Mouse (Mus musculus) midbrain, embryonic 11.5 days (tissue): ENCODE data around the gene Elfn2. TPM values are rescaled to one million over a fixed set of nuclear protein-coding genes. Genes with fewer than 3 reads are reported as not detected.

Source experiments
- ATAC-seq: fragments of 200-750 bp; cut with Nextera tagmentation; 2 replicates; pipeline ENCODE4 v1.8.0; 2017; ENCODE audit warnings: moderate TSS enrichment, moderate library complexity; ENCODE audit not compliant: low FRiP score
- DNase-seq: peaks from one replicate; pipeline ENCODE4 v3.0.0; 2015; ENCODE audit warnings: low spot score; ENCODE audit errors: missing footprints
- H3K27ac ChIP-seq: fragments of 300-500 bp; sonication (generic); 2 replicates; pipeline ENCODE4 v1.5.1; 2014; ENCODE audit warnings: low read depth, low read length
- H3K27me3 ChIP-seq: fragments of 300-500 bp; sonication (generic); 2 replicates; pipeline ENCODE4 v1.6.1; 2014; ENCODE audit warnings: mild to moderate bottlenecking, low read length, moderate library complexity, mixed read lengths; ENCODE audit not compliant: control insufficient read depth, insufficient read depth
- H3K36me3 ChIP-seq: fragments of 300-500 bp; sonication (generic); 2 replicates; pipeline ENCODE4 v1.6.1; 2014; ENCODE audit warnings: mild to moderate bottlenecking, low read length, moderate library complexity, mixed read lengths; ENCODE audit not compliant: control insufficient read depth, insufficient read depth
- H3K4me1 ChIP-seq: fragments of 300-500 bp; sonication (generic); 2 replicates; pipeline ENCODE4 v1.6.1; 2014; ENCODE audit warnings: low read length; ENCODE audit not compliant: control insufficient read depth, insufficient read depth
- H3K4me2 ChIP-seq: fragments of 300-500 bp; sonication (generic); 2 replicates; pipeline ENCODE4 v1.6.1; 2014; ENCODE audit warnings: mild to moderate bottlenecking, moderate library complexity
- H3K4me3 ChIP-seq: fragments of 300-500 bp; sonication (generic); 2 replicates; pipeline ENCODE4 v1.5.1; 2014; ENCODE audit warnings: low read depth, low read length
- H3K9ac ChIP-seq: fragments of 300-500 bp; sonication (generic); 2 replicates; pipeline ENCODE4 v1.6.1; 2014; ENCODE audit warnings: low read length
- H3K9me3 ChIP-seq: fragments of 300-500 bp; sonication (generic); 2 replicates; pipeline ENCODE4 v1.6.1; 2016; ENCODE audit warnings: low read length; ENCODE audit not compliant: control insufficient read depth
- WGBS: fragments of 180-500 bp; shearing (Covaris S2); extraction: QIAGEN DNeasy Blood & Tissue Kit; methylation state at CpG from one replicate; pipeline ENCODE4 v1.1.7; 2014; 5-methylcytosine and 5-hydroxymethylcytosine counted together
- polyA plus RNA-seq: library from polyadenylated mRNA; unstranded; fragments of >200 nt; fragmentation: Nextera tagmentation; extraction: Ambion mirVana; gene quantifications from 2 replicates; pipeline ENCODE4 v1.2.1, GENCODE M21; 2014

Gene Elfn2
- polyA plus RNA-seq, 1 experiment from 2014 or later = 0.18 TPM

DNA sequence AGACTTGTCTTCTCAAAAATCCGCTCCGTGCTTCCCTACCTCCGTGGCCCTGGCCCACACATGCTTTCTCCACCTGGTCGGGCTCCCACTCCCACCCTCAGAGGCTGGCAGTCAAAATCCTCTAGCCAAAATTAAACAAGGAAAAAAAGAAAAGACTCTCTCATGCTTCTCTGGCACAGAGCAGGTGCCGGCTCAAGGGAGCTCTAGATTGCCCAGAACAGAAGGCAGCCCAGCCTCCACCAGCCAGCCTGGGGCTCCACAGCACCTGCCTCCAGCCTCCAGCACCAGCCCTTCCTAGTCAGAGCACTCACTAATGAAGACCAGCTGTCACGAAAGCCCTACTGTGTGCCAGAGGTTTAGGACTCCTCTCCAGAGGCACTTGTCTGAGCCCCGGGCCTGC lies 4.8 kb downstream of the Elfn2 start:
- no peak for ATAC-seq
- 88% methylated on average over 7 of the region's 7 CpGs for WGBS
- Histone ChIP-seq H3K4me2 (no peak overlapping the region), H3K9me3 (no peaks in the 10 kb centered on the region), H3K27ac (no peak overlapping the region), H3K4me1 (peaks cover 22% of the 10 kb centered on the region), H3K4me3 (no peak overlapping the region), H3K9ac (no peak overlapping the region), H3K36me3 (no peaks in the 10 kb centered on the region), H3K27me3 (peaks cover 58% of the 10 kb centered on the region)
- DNase-seq = no peak

DNA sequence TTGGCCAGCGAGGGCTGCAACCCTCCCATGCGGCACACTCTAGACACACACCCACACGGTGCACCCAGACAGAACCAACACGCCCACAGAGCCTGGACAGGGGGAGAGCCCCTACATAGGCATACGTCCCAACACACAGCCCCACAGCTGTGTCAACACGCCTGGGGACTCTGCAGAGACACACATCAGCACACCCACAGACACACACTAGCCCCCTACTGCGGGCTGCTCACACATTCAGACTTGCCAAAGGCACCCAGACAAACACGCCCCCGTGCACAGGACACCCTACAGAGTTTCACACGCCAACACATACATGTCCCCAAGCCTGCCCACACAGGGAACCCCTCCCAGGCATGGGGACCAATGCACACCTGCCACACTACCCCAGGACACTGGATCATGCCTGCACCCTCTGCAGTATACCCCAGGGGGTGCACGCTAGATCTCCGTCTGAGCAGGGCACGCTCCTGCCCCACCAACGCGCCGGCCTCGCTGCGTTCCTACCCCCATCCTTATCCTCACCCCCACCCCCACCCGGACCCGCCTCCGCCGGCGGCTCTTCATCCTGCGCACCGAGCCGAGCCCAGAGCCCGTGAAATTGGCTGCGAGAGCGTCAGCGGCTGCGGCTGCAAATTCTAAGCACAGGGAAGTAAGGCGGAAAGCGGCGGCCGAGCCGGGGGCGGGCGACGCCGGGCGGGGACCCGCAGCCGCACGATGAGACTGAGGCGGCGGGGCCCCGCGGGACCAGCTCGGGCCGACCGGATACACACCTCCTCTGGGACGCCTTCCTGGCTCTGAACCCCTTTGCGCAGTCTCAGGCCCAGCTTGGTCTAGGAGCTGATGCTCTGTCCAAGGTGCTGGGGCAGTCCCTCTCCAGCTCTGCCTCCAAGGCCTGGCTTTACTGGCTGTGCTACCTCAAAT lies 6.0 kb downstream of the Elfn2 start:
- Histone ChIP-seq H3K9me3 (no peaks in the 10 kb centered on the region), H3K36me3 (no peaks in the 10 kb centered on the region), H3K4me2 (peak overlapping the region; percentile 40), H3K9ac (no peak overlapping the region), H3K27me3 (peaks cover 46% of the 10 kb centered on the region), H3K4me1 (peaks cover 15% of the 10 kb centered on the region), H3K27ac (no peak overlapping the region), H3K4me3 (peak overlapping the region; percentile 20)
- peak; percentile 46 for ATAC-seq
- WGBS = 9% methylated on average over 53 of the region's 53 CpGs
- DNase-seq = peak; percentile 90

DNA sequence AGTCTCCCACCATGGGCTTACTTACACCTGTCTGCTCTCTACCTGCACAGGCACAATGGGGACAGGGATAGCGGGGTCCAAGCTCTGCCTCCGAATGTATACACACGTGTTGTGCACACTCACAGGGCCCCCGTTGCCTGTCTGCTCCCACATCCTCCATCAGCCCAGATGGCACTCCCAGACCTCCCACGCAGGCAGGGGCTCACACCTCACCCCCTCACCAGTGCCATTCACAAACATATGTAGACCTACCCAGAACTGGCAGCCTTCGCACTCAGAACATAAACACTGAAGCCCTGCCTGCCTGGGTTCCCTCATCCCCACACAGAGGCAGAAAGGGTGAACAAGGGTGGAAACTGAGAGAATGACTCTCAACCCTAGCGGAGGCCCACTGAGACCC lies 6.6 kb downstream of the Elfn2 start:
- peaks cover 40% of the 10 kb centered on the region for H3K27me3 ChIP-seq
- ATAC-seq (no peak), DNase-seq (no peak)
- H3K9me3 ChIP-seq = no peaks in the 10 kb centered on the region
- H3K4me1 ChIP-seq = peaks cover 15% of the 10 kb centered on the region
- WGBS = 76% methylated on average over 7 of the region's 7 CpGs
- H3K27ac ChIP-seq = no peak overlapping the region
- no peaks in the 10 kb centered on the region for H3K36me3 ChIP-seq
- H3K4me2 ChIP-seq = no peak overlapping the region
- H3K4me3 ChIP-seq = no peak overlapping the region
- H3K9ac ChIP-seq = no peak overlapping the region

DNA sequence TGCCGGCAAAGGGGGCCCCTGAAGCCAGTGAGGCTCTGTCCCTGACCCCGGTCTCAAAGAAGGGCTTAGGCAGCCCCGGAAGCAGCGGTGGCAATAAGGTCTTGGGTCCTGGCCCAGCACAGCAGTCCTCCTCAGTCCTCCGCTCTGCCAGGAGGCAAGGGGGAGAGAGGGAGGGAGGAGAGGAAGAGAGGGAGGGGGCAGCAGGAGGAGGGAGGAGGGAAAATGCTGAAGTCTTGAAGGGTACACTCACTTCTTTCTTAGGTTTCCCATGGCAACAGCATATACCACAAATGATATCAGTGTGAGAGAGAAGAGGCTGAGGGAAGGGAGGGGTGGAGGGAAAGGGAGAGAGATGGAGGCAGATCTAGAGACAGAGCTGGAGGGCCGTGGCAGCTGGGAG lies 7.9 kb downstream of the Elfn2 start:
- Histone ChIP-seq H3K4me1 (peaks cover 15% of the 10 kb centered on the region), H3K9ac (no peak overlapping the region), H3K27ac (no peak overlapping the region), H3K4me3 (no peak overlapping the region), H3K27me3 (peaks cover 33% of the 10 kb centered on the region), H3K4me2 (no peak overlapping the region), H3K36me3 (no peaks in the 10 kb centered on the region), H3K9me3 (no peaks in the 10 kb centered on the region)
- peak; percentile 43 for ATAC-seq
- DNase-seq = no peak
- 46% methylated on average over 6 of the region's 6 CpGs for WGBS

DNA sequence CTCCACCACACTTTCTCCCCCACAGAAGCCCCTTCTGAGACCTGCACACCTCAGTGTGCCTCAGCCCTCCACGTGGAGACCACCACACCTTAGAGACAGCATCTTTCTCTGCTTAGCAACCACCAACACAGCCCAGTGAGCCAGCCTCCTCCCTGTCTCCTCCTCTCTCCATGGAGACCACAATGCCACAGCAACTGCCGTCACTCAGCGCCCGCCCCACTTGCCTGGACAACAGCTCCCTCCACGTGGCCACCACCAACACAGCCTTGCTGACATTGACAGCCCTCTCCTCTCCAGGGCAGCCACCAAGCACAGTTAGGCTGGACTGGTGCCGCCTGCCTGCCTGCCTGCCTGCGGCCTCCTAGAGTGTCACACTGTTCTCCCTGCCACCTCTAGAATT lies 8.8 kb downstream of the Elfn2 start:
- Histone ChIP-seq H3K9ac (no peak overlapping the region), H3K9me3 (no peaks in the 10 kb centered on the region), H3K4me2 (no peak overlapping the region), H3K4me3 (no peak overlapping the region), H3K36me3 (no peaks in the 10 kb centered on the region), H3K27me3 (peaks cover 30% of the 10 kb centered on the region), H3K27ac (no peak overlapping the region), H3K4me1 (peaks cover 15% of the 10 kb centered on the region)
- WGBS = 20% methylated on average over 7 of the region's 7 CpGs
- peak; percentile 87 for DNase-seq
- peak; percentile 70; the same call in 1 of the 2 replicates for ATAC-seq

DNA sequence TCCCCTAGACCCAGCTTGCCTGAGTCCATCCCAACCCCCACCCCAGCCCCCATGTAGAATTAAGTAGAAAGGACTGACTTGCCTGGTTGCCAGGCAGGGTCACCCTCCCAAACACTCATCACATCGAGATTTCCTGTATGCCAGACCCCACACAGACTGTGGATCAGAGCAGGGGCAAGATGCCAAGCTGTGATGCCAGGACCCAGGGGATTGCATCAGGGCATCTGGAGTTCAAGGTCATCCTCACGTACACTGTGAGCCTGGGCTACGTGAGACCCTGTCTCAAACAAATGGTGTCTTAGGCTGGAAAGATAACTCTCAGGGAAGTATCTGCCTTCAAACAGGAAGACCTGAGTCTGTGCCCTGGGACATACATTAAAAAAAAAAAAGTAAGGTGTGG lies 11.9 kb downstream of the Elfn2 start:
- Histone ChIP-seq H3K27me3 (peaks cover 4% of the 10 kb centered on the region; the same call in 1 of the 2 replicates), H3K4me3 (no peak overlapping the region), H3K27ac (no peak overlapping the region), H3K4me2 (no peak overlapping the region), H3K9ac (no peak overlapping the region), H3K9me3 (no peaks in the 10 kb centered on the region), H3K36me3 (no peaks in the 10 kb centered on the region), H3K4me1 (peaks cover 5% of the 10 kb centered on the region; the same call in 1 of the 2 replicates)
- DNase-seq (no peak), ATAC-seq (no peak)
- WGBS = 79% methylated on average over 3 of the region's 3 CpGs

DNA sequence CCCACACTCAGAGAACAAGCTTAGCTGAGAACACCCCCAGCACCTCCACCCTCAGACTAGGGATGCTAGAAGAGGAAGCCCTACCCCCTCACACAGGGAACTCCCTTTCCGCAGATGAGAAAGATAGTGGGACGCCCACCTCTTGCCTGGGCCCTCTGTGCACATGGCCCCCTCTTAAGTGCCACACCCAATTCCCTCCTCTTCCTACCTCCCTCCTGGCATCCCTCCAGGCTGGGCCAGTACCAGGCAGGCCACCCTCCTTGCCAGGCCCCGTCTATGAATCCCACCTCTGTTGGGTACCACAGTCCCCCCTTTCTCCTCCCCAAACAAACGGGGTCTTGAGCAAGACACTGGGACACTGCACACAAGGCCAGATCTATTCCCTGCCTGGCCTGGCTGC lies 13.7 kb downstream of the Elfn2 start:
- Histone ChIP-seq H3K27me3 (no peaks in the 10 kb centered on the region), H3K4me2 (no peak overlapping the region), H3K9me3 (no peaks in the 10 kb centered on the region), H3K27ac (no peak overlapping the region), H3K4me3 (no peak overlapping the region), H3K9ac (no peak overlapping the region), H3K4me1 (peaks cover 2% of the 10 kb centered on the region; the same call in 1 of the 2 replicates), H3K36me3 (no peaks in the 10 kb centered on the region)
- 85% methylated on average over 4 of the region's 4 CpGs for WGBS
- DNase-seq (no peak), ATAC-seq (no peak)

DNA sequence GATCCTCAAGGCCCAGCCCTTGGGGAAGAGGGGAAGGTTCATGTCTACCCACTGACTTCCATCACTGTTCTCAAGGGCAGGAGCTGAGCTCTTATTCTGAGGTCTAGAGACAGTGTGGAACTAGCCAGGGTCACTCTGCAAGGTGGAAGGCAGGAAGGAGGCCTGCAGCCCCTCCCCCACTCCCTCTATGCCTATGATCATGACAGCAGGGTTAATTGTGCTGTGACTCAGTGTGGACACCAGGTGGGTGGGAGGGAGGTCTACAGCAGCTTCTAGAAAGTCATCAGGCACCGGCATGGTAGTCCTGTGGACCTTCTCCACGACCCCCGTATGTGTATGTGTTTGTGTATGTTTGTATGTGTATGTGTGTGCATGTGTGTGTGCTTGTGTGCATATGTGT lies 14.6 kb downstream of the Elfn2 start:
- H3K4me3 ChIP-seq = no peak overlapping the region
- DNase-seq (no peak), ATAC-seq (no peak)
- no peaks in the 10 kb centered on the region for H3K4me1 ChIP-seq
- no peak overlapping the region for H3K27ac ChIP-seq
- WGBS = 89% methylated on average over 3 of the region's 3 CpGs
- no peaks in the 10 kb centered on the region for H3K9me3 ChIP-seq
- H3K4me2 ChIP-seq = no peak overlapping the region
- H3K36me3 ChIP-seq = no peaks in the 10 kb centered on the region
- no peak overlapping the region for H3K9ac ChIP-seq
- H3K27me3 ChIP-seq = no peaks in the 10 kb centered on the region

DNA sequence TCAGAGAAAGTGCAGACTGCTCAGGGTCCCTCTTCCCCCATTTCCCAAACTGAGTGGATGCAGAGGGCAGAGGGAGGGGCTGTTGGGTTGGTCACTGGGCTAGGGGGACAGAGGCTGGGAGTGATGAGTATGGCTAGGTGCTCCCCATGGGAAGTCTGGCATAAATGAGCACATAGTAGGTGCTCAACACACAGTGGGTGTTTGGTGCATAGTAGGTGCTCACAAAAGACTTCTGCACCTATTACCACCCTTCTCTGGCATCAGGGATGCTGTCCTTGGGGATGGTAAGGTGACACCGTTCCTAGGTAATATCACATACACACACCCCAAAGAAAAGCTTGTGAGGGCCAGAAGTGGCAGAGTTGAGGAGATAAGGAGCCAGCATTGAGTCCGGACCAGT lies 18.2 kb downstream of the Elfn2 start:
- no peaks in the 10 kb centered on the region for H3K36me3 ChIP-seq
- ATAC-seq (no peak), DNase-seq (no peak)
- no peak overlapping the region for H3K9ac ChIP-seq
- H3K4me1 ChIP-seq = peaks cover 5% of the 10 kb centered on the region; the same call in 1 of the 2 replicates
- H3K4me2 ChIP-seq = no peak overlapping the region
- H3K27me3 ChIP-seq = no peaks in the 10 kb centered on the region
- no peak overlapping the region for H3K27ac ChIP-seq
- WGBS = 86% methylated on average over 2 of the region's 2 CpGs
- no peak overlapping the region for H3K4me3 ChIP-seq
- H3K9me3 ChIP-seq = no peaks in the 10 kb centered on the region
